Comparison of ENCODE assay signal across 1 mouse cellular context in genomic region chr17:48467395-48468231, GRCm38 (mm10).
TF ChIP-seq lines count a peak whose summit lies in the region.

No protein-coding gene starts in this region.

TF ChIP-seq in CH12.LX, 34 proteins besides CTCF, POLR2A, EP300 and RAD21:
- TF ChIP-seq SMC3 (IDR thresholded peaks at IDR 0.05; ENCODE audit: low read depth, low read length): peak; percentile 57
- TF ChIP-seq CHD2 (IDR thresholded peaks at IDR 0.05; ENCODE audit: low read length): no peak
- no peak for TF ChIP-seq ZMIZ1 (IDR thresholded peaks at IDR 0.05; ENCODE audit: low read depth, low read length)
- no peak for TF ChIP-seq POLR2AphosphoS2 (IDR thresholded peaks at IDR 0.05; ENCODE audit: low read depth, low read length)
